Mouse (Mus musculus): Measurements from ENCODE around the gene Gstz1.
"Not testable (repeated sequence)": the region's sequence is repeated elsewhere in the genome, so short reads cannot be mapped to it uniquely, and the experiment has no call there.

Gstz1 gene

GRCm38 (mm10) chr12:87146966-87147365, at the start of gene Gstz1:
Gstz1 (plus strand) TSS chr12:87147165.
- peak; percentile 75 for DNase-seq (ENCODE audit: low read depth)

GRCm38 (mm10) chr12:87100331-87100730, 46.6 kb upstream of the Gstz1 start:
- no peak for DNase-seq (ENCODE audit: low read depth)

DNA sequence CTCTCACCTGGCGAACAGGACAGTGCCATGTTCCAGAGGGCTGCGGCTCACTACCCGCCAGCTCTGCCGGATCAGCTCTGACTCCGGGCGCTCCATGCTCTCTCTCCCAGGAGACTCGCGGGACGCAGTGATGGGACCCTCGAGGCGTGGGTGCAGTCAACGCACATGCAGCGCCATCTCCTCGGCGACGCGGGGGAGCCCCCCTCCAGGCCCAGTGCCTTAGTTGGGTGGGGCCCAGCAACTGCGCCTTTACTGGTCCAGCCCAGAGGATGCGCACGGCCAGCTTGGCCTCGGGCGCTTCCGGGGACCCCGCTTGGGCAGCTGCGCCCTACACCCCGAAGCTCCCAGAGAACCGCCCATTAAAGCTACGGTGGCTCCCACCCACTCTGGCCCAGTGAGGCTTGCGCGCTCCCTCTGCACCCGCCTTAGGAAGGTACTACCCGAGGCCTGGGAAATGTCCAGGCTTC, 44.8 kb upstream of the Gstz1 start, which contains the start of gene Ngb:
Ngb (minus strand) TSS at position 375 of the 467 bp plus-strand sequence.
- no peak for DNase-seq (ENCODE audit: low read depth)

- DNase-seq (ENCODE audit: low read depth) = no peak
These were observed 43.5 kb upstream of the Gstz1 start for GRCm38 (mm10) chr12:87103471-87103870.

- DNase-seq (ENCODE audit: low read depth) = no peak
These were observed 42.2 kb upstream of the Gstz1 start for GRCm38 (mm10) chr12:87104796-87105195.

DNA sequence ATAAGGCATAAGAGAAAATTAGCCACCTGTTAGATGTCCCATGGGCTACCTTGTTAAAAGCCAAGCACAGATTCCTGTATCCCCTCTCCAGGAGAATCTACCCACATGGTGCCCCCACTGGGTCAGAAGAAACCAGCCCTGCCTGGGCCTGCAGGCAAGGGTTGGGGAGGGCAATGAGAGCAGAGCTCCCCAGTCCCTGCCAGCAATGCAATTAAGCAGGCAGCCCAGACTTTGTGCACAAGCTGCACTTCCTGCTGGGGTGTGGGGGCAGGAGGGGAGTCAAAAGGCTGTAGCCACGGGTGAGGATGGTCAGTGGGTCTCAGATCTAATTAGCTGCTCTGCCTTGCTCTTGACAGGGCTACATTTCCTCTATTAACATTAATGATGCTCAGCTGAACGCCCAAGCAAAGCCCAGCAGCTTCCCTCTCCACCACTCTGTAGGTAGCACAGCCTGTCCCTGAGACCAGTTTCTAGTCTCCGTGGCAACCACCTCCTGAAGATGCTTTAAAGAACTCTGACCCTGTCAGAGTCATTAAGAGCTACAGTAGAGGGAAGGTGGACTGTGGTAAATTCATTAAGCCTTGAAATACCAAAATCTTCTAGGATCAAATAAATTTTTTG, 39.5 kb upstream of the Gstz1 start:
- DNase-seq (ENCODE audit: low read depth) = no peak

GRCm38 (mm10) chr12:87121918-87122589, 24.9 kb upstream of the Gstz1 start:
- DNase-seq (ENCODE audit: low read depth) = no peak

GRCm38 (mm10) chr12:87127256-87127655, 19.7 kb upstream of the Gstz1 start:
- no peak for DNase-seq (ENCODE audit: low read depth)

DNA sequence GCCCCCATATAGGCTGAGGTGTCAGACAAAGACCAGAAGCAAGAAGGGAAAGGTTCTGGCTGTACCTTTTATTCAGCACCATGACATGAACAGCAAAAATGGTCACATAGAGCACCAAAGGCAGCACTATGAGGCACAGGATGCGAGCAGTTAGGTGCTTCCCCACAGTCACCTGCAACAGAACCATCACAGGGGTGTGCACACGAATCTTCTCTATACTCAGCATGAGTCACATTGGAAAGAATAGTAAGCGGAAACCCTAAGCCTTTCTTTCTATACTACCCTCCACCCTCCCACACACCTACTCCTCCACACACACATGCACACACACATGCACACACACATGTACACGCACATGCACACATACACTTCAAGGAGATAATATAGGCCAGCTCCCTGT, 16.7 kb upstream of the Gstz1 start:
- no peak for DNase-seq (ENCODE audit: low read depth)

GRCm38 (mm10) chr12:87131181-87131580, 15.8 kb upstream of the Gstz1 start:
- DNase-seq (ENCODE audit: low read depth) = no peak

GRCm38 (mm10) chr12:87131619-87132018, 15.3 kb upstream of the Gstz1 start:
- DNase-seq (ENCODE audit: low read depth) = no peak

DNA sequence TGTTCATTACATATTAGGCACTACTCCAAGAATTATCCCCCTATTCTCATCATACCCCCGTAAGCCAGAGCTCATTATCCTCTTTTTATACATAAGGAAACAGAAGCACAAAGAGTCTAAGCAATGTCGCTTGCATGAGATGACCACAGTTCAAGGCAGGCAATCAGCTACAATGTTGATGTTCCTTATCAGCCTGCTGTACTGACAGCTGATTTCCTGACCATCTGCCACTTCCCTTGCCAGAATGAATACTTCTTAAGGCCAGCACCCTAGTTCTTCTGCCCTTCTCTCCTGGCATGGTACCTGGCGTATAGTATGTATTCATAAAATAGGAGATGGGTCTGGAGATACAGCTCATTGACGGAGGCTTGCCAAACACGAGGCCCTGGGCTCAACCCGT, 14.8 kb upstream of the Gstz1 start:
- DNase-seq (ENCODE audit: low read depth) = no peak

DNA sequence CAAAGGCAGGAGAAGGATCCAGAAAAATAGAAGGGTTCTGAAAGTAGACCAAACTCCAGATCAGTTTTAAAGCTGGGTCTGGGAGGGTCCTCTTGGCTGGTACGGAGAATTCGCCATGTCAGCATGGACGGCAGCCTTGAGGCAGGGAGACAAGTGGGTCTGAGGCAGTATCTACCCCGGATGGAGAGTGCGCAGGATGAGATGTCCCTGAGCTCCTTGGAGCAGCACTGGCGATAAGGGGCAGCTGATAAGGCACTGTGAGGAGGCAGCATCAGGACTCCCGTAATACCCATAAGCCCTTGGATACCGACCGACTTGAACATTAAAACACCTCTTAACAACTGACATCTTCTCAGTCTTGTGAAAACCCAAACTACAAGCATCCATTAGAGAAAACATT, 14.2 kb upstream of the Gstz1 start:
- no peak for DNase-seq (ENCODE audit: low read depth)

DNA sequence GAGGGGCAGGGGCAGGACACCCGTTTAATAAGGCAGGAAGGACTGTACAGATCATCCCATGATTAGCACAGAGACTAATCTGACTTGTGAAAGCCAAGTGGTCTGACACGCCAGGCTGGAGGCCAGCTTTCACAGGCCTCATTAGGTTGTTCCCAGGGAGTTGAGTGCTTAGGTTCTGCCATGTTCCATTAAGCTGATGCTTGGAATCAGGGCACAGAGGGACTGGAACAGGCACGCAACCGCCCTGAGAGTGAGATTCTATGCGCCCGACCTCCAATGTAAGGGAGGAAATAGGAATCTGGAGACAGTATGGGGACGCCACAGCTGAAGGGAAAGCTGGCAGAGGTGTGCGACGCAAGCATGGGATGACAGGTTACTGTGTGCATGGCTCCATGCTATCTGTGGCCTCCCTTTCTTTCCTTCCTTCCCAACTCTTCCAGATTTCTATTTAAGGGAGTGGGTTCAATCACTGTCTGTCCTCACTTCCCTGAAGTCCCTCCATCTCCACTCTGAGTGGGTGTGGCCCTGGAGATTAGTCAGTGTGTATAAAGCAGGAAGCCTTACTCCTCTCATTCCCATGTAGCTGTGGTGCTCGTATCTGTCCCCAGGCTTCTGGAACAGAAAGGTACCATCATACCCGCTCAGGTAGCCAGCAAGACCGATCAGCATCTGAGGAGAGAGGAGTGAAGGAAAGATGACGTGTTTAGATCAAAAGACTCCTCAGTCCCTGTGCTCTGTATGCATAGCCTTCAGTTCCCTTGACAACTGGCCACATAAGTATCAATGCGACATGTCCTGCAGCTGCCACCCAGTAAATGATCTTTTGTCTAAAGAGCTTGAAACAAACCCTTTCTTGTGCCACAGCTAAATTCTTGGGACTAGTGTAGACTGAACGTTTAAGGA, 9.3 kb upstream of the Gstz1 start:
- no peak for DNase-seq (ENCODE audit: low read depth)

DNA sequence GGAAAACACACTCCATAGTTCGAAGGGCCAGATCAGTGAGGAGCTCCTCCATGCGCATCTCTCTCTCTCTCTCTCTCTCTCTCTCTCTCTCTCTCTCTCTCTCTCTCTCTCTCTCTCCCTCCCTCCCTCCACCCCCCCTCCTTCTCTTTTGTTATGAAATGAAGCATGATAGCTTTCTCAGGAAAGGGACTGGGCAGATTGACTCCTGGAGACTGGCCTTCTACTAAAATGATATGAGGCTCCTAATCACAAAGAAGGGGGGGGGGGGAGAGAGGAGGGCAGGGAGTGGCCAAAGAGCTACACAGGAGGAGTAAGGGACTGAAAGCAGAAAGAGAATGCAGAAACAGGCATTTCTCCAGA, 8.6 kb upstream of the Gstz1 start:
- DNase-seq (ENCODE audit: low read depth) = no peak

- no peak for DNase-seq (ENCODE audit: low read depth)
These were observed 8.2 kb upstream of the Gstz1 start for GRCm38 (mm10) chr12:87138768-87139167.

DNA sequence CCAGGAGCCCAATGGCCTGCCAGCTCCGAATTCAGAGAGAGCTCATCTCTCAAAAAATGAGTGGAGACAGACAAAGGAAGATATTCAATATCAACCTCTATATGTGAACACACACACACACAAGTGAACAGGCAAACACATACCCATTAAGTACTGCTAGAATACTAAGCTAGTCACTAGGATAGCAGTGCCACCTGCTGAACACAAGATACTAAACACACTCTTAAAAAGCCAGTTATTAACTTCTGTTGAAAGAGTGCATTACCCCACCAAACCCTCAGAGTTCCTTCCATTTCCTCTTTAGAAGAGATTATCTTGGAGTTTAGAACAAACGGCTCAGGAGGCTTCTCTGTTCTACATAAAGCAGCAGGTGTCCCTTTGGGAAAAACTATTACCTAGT, 4.8 kb upstream of the Gstz1 start:
- DNase-seq (ENCODE audit: low read depth) = no peak

GRCm38 (mm10) chr12:87147395-87148089, 577 bp downstream of the Gstz1 start, which contains the start of gene Pomt2:
Pomt2 (minus strand) TSS chr12:87147968.
- DNase-seq (ENCODE audit: low read depth) = peak; percentile 88

DNA sequence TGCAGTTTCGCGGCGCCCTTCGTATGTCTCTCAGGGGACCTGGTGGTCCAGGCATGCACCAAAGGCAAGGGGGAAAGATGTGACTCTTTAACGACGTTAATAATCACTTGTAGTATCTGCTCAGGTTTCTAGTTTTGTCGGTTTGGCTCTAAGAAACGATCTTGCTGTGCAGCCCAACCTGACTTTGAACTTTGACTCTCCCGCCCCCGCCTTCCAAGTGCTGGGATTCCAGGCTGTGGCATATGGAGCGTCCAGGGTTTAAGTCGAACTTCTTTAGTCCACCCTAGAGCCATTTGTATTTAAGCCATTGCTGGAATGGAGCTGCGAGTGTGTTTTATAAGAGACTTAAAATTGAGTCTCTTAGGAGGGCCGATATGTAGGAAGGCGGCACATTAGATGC, 1.2 kb downstream of the Gstz1 start:
- no peak for DNase-seq (ENCODE audit: low read depth)

DNA sequence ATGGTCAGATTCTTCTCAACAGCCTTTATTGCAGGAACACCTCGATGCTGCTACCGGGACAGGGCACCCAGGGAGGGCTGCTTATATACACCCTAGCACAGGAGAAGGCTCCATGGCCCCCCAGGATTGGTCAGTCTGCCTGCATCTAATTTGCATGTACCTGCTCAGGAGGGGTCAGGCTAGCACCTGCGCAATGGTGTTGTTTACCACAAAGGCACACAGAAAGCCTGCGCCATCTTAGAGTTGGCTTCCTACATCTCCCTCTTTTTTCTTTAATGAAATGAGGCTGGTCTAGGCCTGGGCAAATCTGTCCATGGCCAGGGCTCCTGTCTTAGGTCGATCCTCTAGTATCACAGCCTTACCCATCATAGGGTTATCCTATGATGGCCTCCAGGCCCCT, 2.5 kb downstream of the Gstz1 start:
- no peak for DNase-seq (ENCODE audit: low read depth)

DNA sequence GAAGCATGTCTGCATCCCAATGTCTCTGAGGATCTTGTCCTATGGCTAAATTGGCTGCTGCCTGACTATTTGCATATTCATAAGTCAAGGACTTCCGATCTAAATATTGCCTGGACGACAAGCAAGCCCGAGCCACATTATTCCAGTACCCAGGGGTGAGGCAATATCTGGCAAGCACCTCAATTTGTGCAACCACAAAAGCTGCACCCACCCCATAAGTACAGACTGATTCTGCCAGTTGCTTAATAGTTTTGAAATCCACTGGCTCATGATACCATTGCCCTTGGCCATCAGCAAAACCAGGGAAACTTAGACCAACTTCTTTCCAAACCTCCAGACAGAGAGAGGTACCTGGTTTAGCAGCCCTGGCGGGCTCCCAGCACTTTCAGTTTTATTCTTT, 7.5 kb downstream of the Gstz1 start:
- DNase-seq (ENCODE audit: low read depth) = not testable (repeated sequence)

DNA sequence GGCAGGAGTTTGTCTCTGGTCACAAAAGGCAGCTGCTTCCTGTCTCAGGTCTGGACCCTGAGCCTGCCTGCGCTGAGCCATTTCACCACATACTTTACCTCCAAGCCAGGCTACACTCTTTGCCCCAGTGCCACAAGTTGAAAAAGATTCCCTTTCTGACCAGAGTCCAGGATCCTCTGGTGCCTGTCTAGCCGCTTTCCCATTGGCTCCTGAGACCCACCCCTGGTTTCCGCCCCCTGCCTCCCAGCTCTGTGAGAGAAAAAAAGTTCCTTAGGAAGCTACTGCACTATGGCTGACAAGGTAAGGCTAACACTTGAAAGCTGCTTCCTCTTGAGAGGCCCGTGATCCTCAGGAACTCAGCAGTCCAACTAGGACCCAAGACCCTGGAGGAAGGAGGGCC, 10.4 kb downstream of the Gstz1 start:
- no peak for DNase-seq (ENCODE audit: low read depth)
